Mouse (Mus musculus) spleen, adult 2 months (tissue): ENCODE results near the gene Leng8.

Source experiments
- CTCF ChIP-seq: fragments of 200-500 bp; IDR thresholded peaks from 2 replicates; pipeline ENCODE4 v1.5.1; 2011; ENCODE audit warnings: mild to moderate bottlenecking, inconsistent platforms; ENCODE audit not compliant: insufficient read depth, insufficient read length, insufficient replicate concordance; ENCODE audit errors: extremely low read depth
- POLR2A ChIP-seq: fragments of 200-500 bp; IDR thresholded peaks from 2 replicates; pipeline ENCODE4 v1.6.1; 2011; ENCODE audit warnings: low read depth, low read length, inconsistent platforms

DNA sequence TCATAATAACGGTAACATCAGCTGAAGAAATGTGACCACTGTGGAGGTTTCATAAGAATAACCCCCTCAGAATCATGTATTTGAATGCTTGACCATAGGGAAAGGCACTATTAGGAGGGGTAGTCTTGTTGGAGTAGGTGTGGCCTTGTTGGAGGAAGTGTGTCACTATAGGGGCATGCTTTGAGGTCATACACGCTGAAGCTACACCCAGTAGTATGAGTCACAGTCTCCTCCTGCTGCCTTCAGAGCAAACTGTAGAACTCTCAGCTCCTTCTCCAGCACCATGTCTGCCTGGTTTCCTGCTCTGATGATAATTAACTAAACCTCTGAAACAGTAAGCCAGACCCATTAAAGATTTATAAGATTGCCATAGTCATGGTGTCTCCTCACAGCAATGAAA is 38.0 kb upstream of the Leng8 start:
- TF ChIP-seq CTCF: no peak
- TF ChIP-seq POLR2A: no peak
